Mouse (Mus musculus) hindbrain, embryonic 14.5 days (tissue): ENCODE results near the gene Stip1. TPM values are rescaled to one million over a fixed set of nuclear protein-coding genes. Genes with fewer than 3 reads are reported as not detected.
"Not testable (repeated sequence)": the region's sequence is repeated elsewhere in the genome, so short reads cannot be mapped to it uniquely, and the experiment has no call there.

Experiments used
- ATAC-seq: fragments of 200-750 bp; cut with Nextera tagmentation; 2 replicates; pipeline ENCODE4 v1.8.0; 2017; ENCODE audit warnings: moderate number of reproducible peaks, mild to moderate bottlenecking, moderate TSS enrichment, moderate library complexity; ENCODE audit not compliant: low FRiP score
- DNase-seq: peaks from one replicate; pipeline ENCODE4 v3.0.0-alpha.2; 2015; ENCODE audit warnings: low spot score
- H3K27ac ChIP-seq: fragments of 300-500 bp; sonication (generic); 2 replicates; pipeline ENCODE4 v1.5.1; 2014; ENCODE audit warnings: mild to moderate bottlenecking, moderate library complexity
- H3K27me3 ChIP-seq: fragments of 300-500 bp; sonication (generic); 2 replicates; pipeline ENCODE4 v1.6.1; 2014; ENCODE audit warnings: mild to moderate bottlenecking, low read length, mixed read lengths; ENCODE audit not compliant: control insufficient read depth, insufficient read depth
- H3K36me3 ChIP-seq: fragments of 300-500 bp; sonication (generic); replicated peaks from 2 replicates; pipeline ENCODE4 v1.6.1; 2014; ENCODE audit not compliant: control insufficient read depth, insufficient read depth
- H3K4me1 ChIP-seq: fragments of 300-500 bp; sonication (generic); replicated peaks from 2 replicates; pipeline ENCODE4 v1.6.1; 2014; ENCODE audit warnings: antibody characterized with exemption, low read length, mixed read lengths; ENCODE audit not compliant: control insufficient read depth, insufficient read depth
- H3K4me2 ChIP-seq: fragments of 300-500 bp; sonication (generic); replicated peaks from 2 replicates; pipeline ENCODE4 v1.6.1; 2014; ENCODE audit warnings: mild to moderate bottlenecking, moderate library complexity
- H3K4me3 ChIP-seq: fragments of 300-500 bp; sonication (generic); replicated peaks from 2 replicates; pipeline ENCODE4 v1.5.1; 2014; ENCODE audit warnings: mild to moderate bottlenecking, low read length
- H3K9ac ChIP-seq: fragments of 300-500 bp; sonication (generic); 2 replicates; pipeline ENCODE4 v1.6.1; 2014
- H3K9me3 ChIP-seq: fragments of 300-500 bp; sonication (generic); 2 replicates; pipeline ENCODE4 v1.6.1; 2016; ENCODE audit warnings: low read length; ENCODE audit not compliant: control insufficient read depth
- WGBS: fragments of 180-500 bp; shearing (Covaris S2); extraction: QIAGEN DNeasy Blood & Tissue Kit; methylation state at CpG from one replicate; pipeline ENCODE4 v1.1.7; 2014; 5-methylcytosine and 5-hydroxymethylcytosine counted together
- polyA plus RNA-seq: library from polyadenylated mRNA; unstranded; fragments of >200 nt; fragmentation: Nextera tagmentation; extraction: Ambion mirVana; gene quantifications from 2 replicates; pipeline ENCODE4 v1.2.1, GENCODE M21; 2014

Stip1 gene
- polyA plus RNA-seq, 1 experiment from 2014 or later: 204 TPM

DNA sequence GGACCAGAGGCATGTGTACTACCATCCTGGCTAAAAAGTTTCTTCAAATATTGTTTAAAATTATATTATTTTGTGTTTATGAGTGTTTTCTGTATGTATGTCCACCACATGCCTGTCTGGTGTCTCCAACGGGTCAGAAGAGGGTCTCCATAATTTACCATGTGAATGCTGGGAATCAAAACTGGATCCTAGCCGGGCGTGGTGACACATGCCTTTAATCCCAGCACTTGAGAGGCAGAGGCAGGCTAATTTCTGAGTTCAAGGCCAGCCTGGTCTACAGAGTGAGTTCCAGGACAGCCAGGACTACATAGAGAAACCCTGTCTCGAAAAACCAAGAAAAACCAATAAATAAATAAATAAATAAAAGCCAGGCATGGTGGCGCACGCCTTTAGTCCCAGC, 48.6 kb downstream of the Stip1 start:
- not testable (repeated sequence) for H3K9ac ChIP-seq, H3K27ac ChIP-seq, H3K9me3 ChIP-seq, H3K4me2 ChIP-seq, ATAC-seq, H3K4me3 ChIP-seq, H3K36me3 ChIP-seq, DNase-seq, H3K27me3 ChIP-seq
- H3K4me1 ChIP-seq: peaks cover 32% of the 10 kb centered on the region
- 97% methylated on average over 6 of the region's 6 CpGs for WGBS

DNA sequence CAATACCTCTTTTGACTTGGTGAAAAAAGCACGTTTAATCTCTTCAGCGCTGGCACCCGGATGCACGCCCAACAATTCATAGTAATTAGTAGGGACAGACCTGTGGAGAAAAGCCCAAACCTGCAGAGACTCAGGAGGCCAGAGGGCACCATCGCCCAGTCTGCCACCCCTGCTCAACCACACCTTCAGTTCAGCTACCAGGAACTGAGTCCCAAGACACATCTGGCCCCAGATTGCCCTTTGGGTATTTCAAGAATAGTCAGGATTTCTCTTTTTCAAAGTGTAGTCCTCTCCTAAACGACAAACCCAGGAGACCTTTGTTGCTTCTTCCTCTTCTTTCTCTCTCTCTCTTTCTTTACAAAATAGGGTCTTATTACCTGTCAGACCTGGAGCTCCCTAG, 49.1 kb downstream of the Stip1 start:
- H3K4me3 ChIP-seq: no peak overlapping the region
- DNase-seq: no peak
- 87% methylated on average over 6 of the region's 6 CpGs for WGBS
- H3K9me3 ChIP-seq: no peaks in the 10 kb centered on the region
- no peak overlapping the region for H3K9ac ChIP-seq
- no peak overlapping the region for H3K4me2 ChIP-seq
- H3K27me3 ChIP-seq: no peaks in the 10 kb centered on the region
- no peak for ATAC-seq
- no peak overlapping the region for H3K27ac ChIP-seq
- H3K36me3 ChIP-seq: no peaks in the 10 kb centered on the region; the same call in 1 of the 2 replicates
- peaks cover 31% of the 10 kb centered on the region for H3K4me1 ChIP-seq

DNA sequence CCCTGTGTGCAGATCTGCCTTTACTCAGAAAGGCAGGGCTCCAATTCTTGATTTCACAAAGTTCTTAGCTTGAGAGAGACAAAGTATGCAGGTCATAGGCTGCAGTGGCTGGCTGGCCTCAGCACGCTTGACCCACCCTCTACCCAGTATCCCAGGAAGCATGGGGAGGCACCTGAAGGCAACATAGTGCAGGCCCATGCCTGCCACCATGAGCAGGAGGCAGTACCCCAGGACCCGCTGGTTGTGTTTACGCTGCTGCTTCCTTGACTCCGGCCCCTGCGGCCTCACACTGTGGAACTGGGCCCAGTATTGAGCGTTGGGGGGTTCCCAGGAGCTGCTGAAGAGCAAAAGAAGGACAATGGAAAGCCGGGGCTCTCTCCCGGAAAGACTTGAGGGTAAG, 50.5 kb downstream of the Stip1 start:
- Histone ChIP-seq H3K36me3 (peaks cover 12% of the 10 kb centered on the region), H3K4me1 (peaks cover 22% of the 10 kb centered on the region), H3K27me3 (no peaks in the 10 kb centered on the region), H3K27ac (no peak overlapping the region), H3K4me2 (no peak overlapping the region), H3K9ac (no peak overlapping the region), H3K9me3 (no peaks in the 10 kb centered on the region), H3K4me3 (no peak overlapping the region)
- ATAC-seq (no peak), DNase-seq (no peak)
- WGBS: 89% methylated on average over 8 of the region's 8 CpGs

DNA sequence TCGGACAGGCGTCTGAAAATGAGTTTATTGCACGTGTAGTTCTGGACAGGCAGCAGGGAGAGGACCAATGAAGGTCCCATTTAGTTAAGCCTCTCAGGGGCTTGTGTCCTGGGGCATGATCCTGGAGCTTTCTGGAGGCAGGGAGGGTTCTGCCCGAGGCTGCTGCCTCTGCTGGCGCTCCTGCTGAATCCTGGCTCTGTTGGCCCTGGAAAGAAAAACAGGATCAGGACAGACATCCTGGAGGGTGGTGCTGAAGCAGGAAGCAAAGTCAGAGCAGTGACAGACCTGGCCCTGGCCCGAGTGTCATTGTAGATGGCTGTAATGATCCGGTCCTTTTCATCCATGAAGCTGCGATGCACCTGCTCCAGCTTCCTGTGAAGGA, 51.9 kb downstream of the Stip1 start:
- Histone ChIP-seq H3K9ac (peak overlapping the region; percentile 95), H3K27me3 (no peaks in the 10 kb centered on the region), H3K4me1 (peaks cover 18% of the 10 kb centered on the region), H3K36me3 (peaks cover 22% of the 10 kb centered on the region), H3K27ac (peak overlapping the region; percentile 76), H3K9me3 (no peaks in the 10 kb centered on the region), H3K4me2 (peak overlapping the region; percentile 94), H3K4me3 (peak overlapping the region; percentile 80)
- ATAC-seq (peak; percentile 3; the same call in 1 of the 2 replicates), DNase-seq (no peak)
- WGBS: 4% methylated on average over 8 of the region's 8 CpGs

DNA sequence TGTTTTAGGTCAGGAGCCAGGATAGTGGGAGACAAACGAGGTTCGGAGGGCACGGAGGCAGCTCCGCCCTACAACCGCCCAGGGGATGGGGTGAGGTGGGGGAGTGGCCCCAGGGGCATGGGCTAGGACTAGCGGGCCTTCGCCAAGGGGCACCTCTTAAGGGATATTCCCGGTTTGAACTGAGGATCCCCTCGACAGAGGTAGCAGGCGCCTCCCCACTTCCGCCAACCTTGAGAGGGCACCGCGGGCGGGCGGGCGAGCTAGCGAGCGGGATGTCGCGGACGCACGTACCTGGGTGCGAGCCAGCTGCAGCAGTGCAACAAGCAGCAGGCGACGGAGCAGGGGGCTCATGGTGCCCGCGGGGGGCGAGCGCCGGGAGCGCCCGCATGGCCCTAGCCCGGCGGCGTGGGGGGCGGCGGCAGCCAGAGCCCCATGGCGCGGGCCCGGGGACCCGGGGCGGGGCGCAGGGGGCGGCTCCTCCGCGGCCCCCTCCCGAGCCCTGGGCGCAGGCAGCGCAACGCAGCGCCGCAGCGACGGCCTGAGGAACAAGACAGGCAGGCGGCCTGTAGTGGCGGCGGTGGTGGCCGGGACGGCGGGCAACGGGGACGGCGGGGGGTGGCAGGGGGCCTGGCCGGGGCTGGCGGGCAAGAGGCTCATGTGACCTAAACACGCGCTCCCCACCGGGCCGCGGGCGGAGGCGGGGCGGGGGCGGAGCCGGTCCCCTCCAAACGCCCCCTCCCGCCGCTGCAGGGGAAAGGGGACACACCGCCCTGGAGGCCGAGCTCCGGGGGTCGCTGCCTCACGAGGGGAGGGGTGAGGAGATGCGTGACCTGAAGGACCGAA, 52.5 kb downstream of the Stip1 start, which contains the start of gene Vegfb:
TSS of gene Vegfb (minus strand) at position 591 of the 843 bp plus-strand sequence.
- Histone ChIP-seq H3K9ac (peak within 1 kb of the TSS; percentile 95), H3K9me3 (no peaks in the 10 kb centered on the region), H3K36me3 (peaks cover 28% of the 10 kb centered on the region), H3K27me3 (no peaks in the 10 kb centered on the region), H3K4me1 (peaks cover 16% of the 10 kb centered on the region), H3K4me2 (peak within 1 kb of the TSS; percentile 94), H3K27ac (peak within 1 kb of the TSS; percentile 76), H3K4me3 (peak within 1 kb of the TSS; percentile 80)
- ATAC-seq (peak; percentile 32), DNase-seq (no peak)
- WGBS: under 1% methylated on average over 69 of the region's 85 CpGs

DNA sequence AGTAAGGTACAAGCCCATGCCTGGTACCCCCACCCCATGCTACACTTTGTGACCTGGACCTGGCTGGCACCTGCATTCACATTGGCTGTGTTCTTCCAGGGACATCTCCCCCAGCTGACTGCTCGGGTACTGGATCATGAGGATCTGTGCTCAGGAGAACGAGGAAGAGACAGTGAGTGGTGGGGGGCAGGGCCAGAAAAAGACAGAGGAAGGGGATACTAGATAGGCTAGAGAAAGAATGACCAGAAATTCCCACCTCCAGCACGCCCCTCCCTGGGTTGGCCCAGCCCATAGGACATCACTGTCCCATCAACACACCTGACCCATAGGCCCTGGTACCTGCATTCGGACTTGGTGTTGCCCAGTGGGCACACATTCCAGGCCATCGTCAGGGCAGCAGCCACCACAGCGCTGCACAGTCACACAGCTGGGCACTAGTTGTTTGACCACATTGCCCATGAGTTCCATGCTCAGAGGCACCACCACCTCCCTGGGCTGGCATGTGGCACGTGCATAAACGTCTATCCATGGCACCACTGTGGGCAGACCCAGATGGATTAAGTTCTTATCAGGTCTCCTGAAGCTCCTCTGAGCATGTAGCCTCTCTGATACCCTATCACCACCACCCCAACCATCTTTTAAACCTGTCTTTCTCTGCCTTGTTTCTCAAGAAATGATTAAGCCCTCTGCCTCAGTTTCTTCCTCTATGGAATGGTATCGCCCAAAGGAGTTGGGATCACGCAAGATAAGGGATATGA, 53.6 kb downstream of the Stip1 start:
- peak overlapping the region; percentile 94 for H3K4me2 ChIP-seq
- no peaks in the 10 kb centered on the region for H3K27me3 ChIP-seq
- no peak overlapping the region for H3K27ac ChIP-seq
- DNase-seq: no peak
- H3K9me3 ChIP-seq: no peaks in the 10 kb centered on the region
- H3K36me3 ChIP-seq: peaks cover 31% of the 10 kb centered on the region
- H3K4me1 ChIP-seq: peaks cover 16% of the 10 kb centered on the region
- no peak for ATAC-seq
- H3K9ac ChIP-seq: no peak overlapping the region; the same call in 1 of the 2 replicates
- 82% methylated on average over 10 of the region's 10 CpGs for WGBS
- H3K4me3 ChIP-seq: peak overlapping the region; percentile 80

DNA sequence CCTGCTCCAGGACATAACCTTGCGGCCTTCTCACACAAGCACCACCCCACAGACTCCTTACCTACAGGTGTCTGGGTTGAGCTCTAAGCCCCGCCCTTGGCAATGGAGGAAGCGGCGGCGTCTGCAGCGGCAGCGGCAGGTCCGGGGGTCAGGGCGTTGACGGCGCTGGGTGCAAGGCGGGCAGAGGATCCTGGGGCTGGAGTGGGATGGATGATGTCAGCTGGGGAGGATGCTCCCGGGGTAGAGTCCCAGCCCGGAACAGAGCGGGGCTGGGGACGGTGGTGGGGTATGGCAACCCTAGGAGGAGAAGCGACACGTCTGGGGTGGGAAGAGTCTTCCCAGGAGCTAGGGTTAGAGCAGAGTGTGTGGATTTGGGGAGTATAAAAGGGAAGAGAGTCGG, 54.5 kb downstream of the Stip1 start:
- Histone ChIP-seq H3K9ac (no peak overlapping the region), H3K27ac (no peak overlapping the region), H3K9me3 (no peaks in the 10 kb centered on the region), H3K27me3 (no peaks in the 10 kb centered on the region), H3K4me1 (peaks cover 21% of the 10 kb centered on the region), H3K36me3 (peaks cover 31% of the 10 kb centered on the region), H3K4me3 (no peak overlapping the region), H3K4me2 (no peak overlapping the region)
- WGBS: 86% methylated on average over 19 of the region's 19 CpGs
- ATAC-seq (no peak), DNase-seq (no peak)

DNA sequence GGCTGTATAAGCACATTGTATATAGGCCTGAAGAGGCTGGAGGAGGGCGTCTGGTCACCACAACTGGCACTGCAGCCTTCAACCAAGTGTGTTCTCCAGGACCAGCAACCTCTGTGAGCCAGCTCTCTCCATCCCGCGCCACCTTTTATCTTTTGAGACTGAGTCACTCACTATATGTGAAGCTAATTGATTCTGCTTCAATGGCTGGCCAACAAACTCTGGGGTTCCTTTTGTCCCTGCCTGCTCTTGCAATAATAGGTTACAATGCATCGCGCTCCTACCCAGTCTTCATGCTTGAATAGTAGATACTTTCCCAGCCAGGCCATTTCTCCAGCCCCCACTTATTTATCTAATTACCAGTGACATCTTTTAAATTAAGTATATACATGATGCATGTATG, 56.1 kb downstream of the Stip1 start:
- Histone ChIP-seq H3K4me2 (no peak overlapping the region), H3K27ac (no peak overlapping the region), H3K4me3 (no peak overlapping the region), H3K4me1 (peaks cover 29% of the 10 kb centered on the region), H3K36me3 (peaks cover 33% of the 10 kb centered on the region), H3K9ac (no peak overlapping the region), H3K9me3 (no peaks in the 10 kb centered on the region), H3K27me3 (no peaks in the 10 kb centered on the region)
- ATAC-seq (no peak), DNase-seq (no peak)
- WGBS: 18% methylated on average over 5 of the region's 5 CpGs

DNA sequence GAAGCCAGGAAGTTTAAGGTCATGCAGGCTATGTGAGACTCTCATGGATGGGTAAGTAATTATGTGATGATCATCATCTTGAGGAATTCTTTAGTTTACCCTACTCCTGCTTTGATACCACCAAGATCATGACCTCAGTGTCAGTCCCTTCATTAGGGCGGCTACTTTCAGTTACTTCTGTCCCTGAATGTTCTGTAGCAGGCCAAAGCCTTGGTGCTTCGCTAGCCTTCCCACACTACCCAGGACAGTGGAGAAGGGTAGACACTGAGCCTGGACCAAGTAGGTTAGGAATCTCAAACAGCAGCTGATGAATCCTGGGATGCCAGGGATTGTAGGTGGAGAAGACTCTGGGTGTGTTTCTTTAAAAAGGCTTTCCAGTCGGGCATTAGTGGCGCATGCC, 58.3 kb downstream of the Stip1 start:
- H3K4me3 ChIP-seq: no peak overlapping the region
- ATAC-seq (no peak), DNase-seq (no peak)
- no peaks in the 10 kb centered on the region for H3K9me3 ChIP-seq
- peaks cover 25% of the 10 kb centered on the region for H3K4me1 ChIP-seq
- no peak overlapping the region for H3K4me2 ChIP-seq
- WGBS: 92% methylated on average over 4 of the region's 4 CpGs
- no peak overlapping the region for H3K9ac ChIP-seq
- H3K36me3 ChIP-seq: peaks cover 53% of the 10 kb centered on the region
- no peak overlapping the region for H3K27ac ChIP-seq
- no peaks in the 10 kb centered on the region for H3K27me3 ChIP-seq
